Mouse (Mus musculus): ENCODE results near the gene Fopnl. TPM values are rescaled to one million over a fixed set of nuclear protein-coding genes. Genes with fewer than 3 reads are reported as not detected.

Gene Fopnl
- polyA plus RNA-seq, 1 experiment, result 86.7 TPM

Other genes with a start within 250 kb of the Fopnl start
- 14.3 and 16.5 TPM in 2 replicates for gene Nde1, start 154.1 kb downstream of the Fopnl start, polyA plus RNA-seq (2012; ENCODE audit: insufficient read depth, insufficient read length, missing spikeins)
- 12.3 and 14.0 TPM in 2 replicates for gene Marf1, start 154.1 kb downstream of the Fopnl start, polyA plus RNA-seq (2012; ENCODE audit: insufficient read depth, insufficient read length, missing spikeins)
- 5.9 and 11.0 TPM in 2 replicates for gene Myh11, start 26.0 kb downstream of the Fopnl start, polyA plus RNA-seq (2012; ENCODE audit: insufficient read depth, insufficient read length, missing spikeins)
- 11.1 and 20.7 TPM in 2 replicates for gene Abcc1, start 44.2 kb upstream of the Fopnl start, polyA plus RNA-seq (2012; ENCODE audit: insufficient read depth, insufficient read length, missing spikeins)
- gene A630010A05Rik, start 244.9 kb upstream of the Fopnl start, polyA plus RNA-seq (2012; ENCODE audit: insufficient read depth, insufficient read length, missing spikeins), result not detected in 2 replicates

All from brown adipose tissue, adult 24 weeks (tissue).